Mouse (Mus musculus): ENCODE data around the gene Nrp1.

DNA sequence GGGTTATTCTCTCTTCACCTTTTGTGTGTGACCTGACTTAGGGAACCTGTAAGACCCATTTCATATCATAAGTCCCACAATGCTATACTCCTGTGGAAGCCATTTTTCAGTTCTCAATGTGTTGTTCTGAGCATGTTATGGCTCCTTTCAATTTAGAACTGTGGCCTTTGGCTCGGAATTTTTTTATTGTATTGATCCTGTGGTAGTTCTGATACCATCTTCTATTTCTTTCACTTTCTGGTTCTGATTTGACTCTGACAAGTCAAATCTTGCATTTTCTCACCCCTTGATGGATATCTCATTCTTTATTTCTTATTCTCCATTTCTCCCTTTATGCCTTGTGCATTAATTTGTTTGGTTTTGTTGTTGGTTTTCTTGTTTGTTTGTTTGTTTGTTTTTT, 167.5 kb downstream of the Nrp1 start:
- TF ChIP-seq CTCF (IDR thresholded peaks at IDR 0.05) (no peak), EP300 (IDR thresholded peaks at IDR 0.05) (no peak)
